Mouse (Mus musculus): ENCODE results near the gene Olfr976. TPM values are rescaled to one million over a fixed set of nuclear protein-coding genes. Genes with fewer than 3 reads are reported as not detected.
"Not testable (repeated sequence)": the region's sequence is repeated elsewhere in the genome, so short reads cannot be mapped to it uniquely, and the experiment has no call there.

Gene Olfr976
- polyA plus RNA-seq (2012; rRNA removed), result not detected in 2 replicates

GRCm38 (mm10) chr9:39961033-39961432 lies at the start of gene Olfr976:
TSS of gene Olfr976 (minus strand) at chr9:39961133.
- not testable (repeated sequence) for H3K4me1 ChIP-seq (ENCODE audit: control insufficient read depth, insufficient read depth, low read length); DNase-seq; H3K4me3 ChIP-seq (replicated peaks; ENCODE audit: extremely low read depth, low read depth, low read length)
- WGBS, result 73% methylated on average over 8 of the region's 9 CpGs

GRCm38 (mm10) chr9:40009482-40009881 lies 48.5 kb upstream of the Olfr976 start, which contains the start of gene Olfr980:
TSS of gene Olfr980 (minus strand) at chr9:40009582.
- TF ChIP-seq POLR2A (IDR thresholded peaks at IDR 0.05; ENCODE audit: borderline replicate concordance, extremely low read depth, low read depth, low read length) (no peak), CTCF (IDR thresholded peaks at IDR 0.05; ENCODE audit: insufficient read depth, low read length) (no peak)
- WGBS, result 75% methylated on average over 1 of the region's 1 CpGs
- no peak for DNase-seq
- Histone ChIP-seq H3K4me1 (ENCODE audit: control insufficient read depth, insufficient read depth, low read length) (no peaks in the 10 kb centered on the region), H3K4me3 (replicated peaks; ENCODE audit: extremely low read depth, low read depth, low read length) (no peak within 1 kb of the TSS)

GRCm38 (mm10) chr9:40003365-40003764 lies 42.4 kb upstream of the Olfr976 start, which contains the start of gene Olfr979:
TSS of gene Olfr979 (minus strand) at chr9:40003465.
- DNase-seq, result no peak
- TF ChIP-seq POLR2A (IDR thresholded peaks at IDR 0.05; ENCODE audit: borderline replicate concordance, extremely low read depth, low read depth, low read length), result no peak
- no peak for TF ChIP-seq CTCF (IDR thresholded peaks at IDR 0.05; ENCODE audit: insufficient read depth, low read length)
- H3K4me3 ChIP-seq (replicated peaks; ENCODE audit: extremely low read depth, low read depth, low read length), result no peak within 1 kb of the TSS
- no peaks in the 10 kb centered on the region for H3K4me1 ChIP-seq (ENCODE audit: control insufficient read depth, insufficient read depth, low read length)
- 93% methylated on average over 1 of the region's 1 CpGs for WGBS

- WGBS, result 88% methylated on average over 2 of the region's 2 CpGs
- H3K4me3 ChIP-seq (replicated peaks; ENCODE audit: extremely low read depth, low read depth, low read length), result no peak within 1 kb of the TSS
- TF ChIP-seq CTCF (IDR thresholded peaks at IDR 0.05; ENCODE audit: insufficient read depth, low read length), result no peak
- TF ChIP-seq POLR2A (IDR thresholded peaks at IDR 0.05; ENCODE audit: borderline replicate concordance, extremely low read depth, low read depth, low read length), result no peak
- no peaks in the 10 kb centered on the region for H3K4me1 ChIP-seq (ENCODE audit: control insufficient read depth, insufficient read depth, low read length)
- DNase-seq, result no peak
Observed at GRCm38 (mm10) chr9:39991813-39992212, 30.9 kb upstream of the Olfr976 start, which contains the start of gene Olfr978. TSS of gene Olfr978 (plus strand) at chr9:39992113.

- H3K4me3 ChIP-seq (replicated peaks; ENCODE audit: extremely low read depth, low read depth, low read length); H3K4me1 ChIP-seq (ENCODE audit: control insufficient read depth, insufficient read depth, low read length); DNase-seq: not testable (repeated sequence)
- WGBS, result 71% methylated on average over 1 of the region's 1 CpGs
Observed at GRCm38 (mm10) chr9:39976581-39977145, 15.7 kb upstream of the Olfr976 start.

GRCm38 (mm10) chr9:39951946-39952345 lies 9.0 kb downstream of the Olfr976 start, which contains the start of gene Olfr975:
TSS of gene Olfr975 (minus strand) at chr9:39952046.
- no peak for DNase-seq
- WGBS, result 48% methylated on average over 1 of the region's 1 CpGs
- TF ChIP-seq POLR2A (IDR thresholded peaks at IDR 0.05; ENCODE audit: borderline replicate concordance, extremely low read depth, low read depth, low read length) (no peak), CTCF (IDR thresholded peaks at IDR 0.05; ENCODE audit: insufficient read depth, low read length) (no peak)
- Histone ChIP-seq H3K4me3 (replicated peaks; ENCODE audit: extremely low read depth, low read depth, low read length) (no peak within 1 kb of the TSS), H3K4me1 (ENCODE audit: control insufficient read depth, insufficient read depth, low read length) (no peaks in the 10 kb centered on the region)

- TF ChIP-seq POLR2A (IDR thresholded peaks at IDR 0.05; ENCODE audit: borderline replicate concordance, extremely low read depth, low read depth, low read length), result no peak
- no peak for TF ChIP-seq CTCF (IDR thresholded peaks at IDR 0.05; ENCODE audit: insufficient read depth, low read length)
- WGBS, result 88% methylated on average over 1 of the region's 1 CpGs
Observed at GRCm38 (mm10) chr9:39937201-39937600, 23.7 kb downstream of the Olfr976 start, which contains the start of gene Olfr974. TSS of gene Olfr974 (plus strand) at chr9:39937501.

GRCm38 (mm10) chr9:39928837-39929236 lies 32.1 kb downstream of the Olfr976 start:
- H3K4me3 ChIP-seq (replicated peaks; ENCODE audit: extremely low read depth, low read depth, low read length); DNase-seq; H3K4me1 ChIP-seq (ENCODE audit: control insufficient read depth, insufficient read depth, low read length): not testable (repeated sequence)
- 60% methylated on average over 1 of the region's 1 CpGs for WGBS

More at GRCm38 (mm10) chr9:39937201-39937600, 23.7 kb downstream of the Olfr976 start, which contains the start of gene Olfr974:
- H3K4me3 ChIP-seq (replicated peaks; ENCODE audit: extremely low read depth, low read depth, low read length), result no peak within 1 kb of the TSS
- DNase-seq, result no peak
- H3K4me1 ChIP-seq (ENCODE audit: control insufficient read depth, insufficient read depth, low read length), result no peaks in the 10 kb centered on the region

- H3K4me3 ChIP-seq (replicated peaks; ENCODE audit: extremely low read depth, low read depth, low read length); DNase-seq; H3K4me1 ChIP-seq (ENCODE audit: control insufficient read depth, insufficient read depth, low read length): not testable (repeated sequence)
- WGBS, result no CpG with 5 or more reads among the region's 4 CpGs
Observed at GRCm38 (mm10) chr9:39927975-39928836, 32.7 kb downstream of the Olfr976 start.

- whole genome bisulfite sequencing, result 61% methylated on average over 3 of the region's 3 CpGs
- DNase-seq, result no peak
- Histone ChIP-seq H3K4me3 (replicated peaks; ENCODE audit: extremely low read depth, low read depth, low read length) (no peak overlapping the region), H3K4me1 (ENCODE audit: control insufficient read depth, insufficient read depth, low read length) (no peaks in the 10 kb centered on the region)
- TF ChIP-seq POLR2A (IDR thresholded peaks at IDR 0.05; ENCODE audit: borderline replicate concordance, extremely low read depth, low read depth, low read length) (no peak), CTCF (IDR thresholded peaks at IDR 0.05; ENCODE audit: insufficient read depth, low read length) (no peak)
Observed at GRCm38 (mm10) chr9:39909939-39910338, 51.0 kb downstream of the Olfr976 start.

All from lung, adult 2 months (tissue).